Mouse (Mus musculus): ENCODE measurements around the gene Fam83d. TPM values are rescaled to one million over a fixed set of nuclear protein-coding genes. Genes with fewer than 3 reads are reported as not detected.

The Fam83d gene
- polyA plus RNA-seq, 1 experiment from 2014 or later = 4.0 TPM

- 0 out of 2 replicates have a peak, but pooled peaks have one; percentile 10 for ATAC-seq (ENCODE audit: low read depth)
- H3K4me1 ChIP-seq (ENCODE audit: control insufficient read depth, insufficient read depth, low read length) = peaks cover 4% of the 10 kb centered on the region; the same call in 1 of the 2 replicates
- no peaks in the 10 kb centered on the region for H3K27me3 ChIP-seq (ENCODE audit: control insufficient read depth, insufficient read depth, low read length)
- no peaks in the 10 kb centered on the region for H3K9me3 ChIP-seq (ENCODE audit: control insufficient read depth, low read length)
- peak overlapping the region; percentile 43 for H3K4me3 ChIP-seq (ENCODE audit: low read depth, low read length)
- no peak overlapping the region for H3K27ac ChIP-seq (ENCODE audit: low read depth, low read length)
- no peaks in the 10 kb centered on the region for H3K36me3 ChIP-seq (ENCODE audit: control insufficient read depth, insufficient read depth, low read length)
- under 1% methylated on average over 37 of the region's 37 CpGs for WGBS
- H3K4me2 ChIP-seq (ENCODE audit: low read depth, low read length) = peak overlapping the region; percentile 99
- H3K9ac ChIP-seq (replicated peaks; ENCODE audit: low read depth, low read length) = peak overlapping the region; percentile 45
Measured at GRCm38 (mm10) chr2:158768350-158768749, 457 bp downstream of the Fam83d start.

- H3K9ac ChIP-seq (replicated peaks; ENCODE audit: low read depth, low read length) = no peak overlapping the region
- no peak overlapping the region for H3K27ac ChIP-seq (ENCODE audit: low read depth, low read length)
- H3K9me3 ChIP-seq (ENCODE audit: control insufficient read depth, low read length) = no peaks in the 10 kb centered on the region
- H3K36me3 ChIP-seq (ENCODE audit: control insufficient read depth, insufficient read depth, low read length) = no peaks in the 10 kb centered on the region
- no peaks in the 10 kb centered on the region for H3K27me3 ChIP-seq (ENCODE audit: control insufficient read depth, insufficient read depth, low read length)
- ATAC-seq (ENCODE audit: low read depth) = no peak
- WGBS = 7% methylated on average over 5 of the region's 5 CpGs
- H3K4me3 ChIP-seq (ENCODE audit: low read depth, low read length) = peak overlapping the region; percentile 43
- peaks cover 4% of the 10 kb centered on the region; the same call in 1 of the 2 replicates for H3K4me1 ChIP-seq (ENCODE audit: control insufficient read depth, insufficient read depth, low read length)
- peak overlapping the region; percentile 99 for H3K4me2 ChIP-seq (ENCODE audit: low read depth, low read length)
Measured at GRCm38 (mm10) chr2:158768771-158769170, 878 bp downstream of the Fam83d start.

- no peaks in the 10 kb centered on the region for H3K9me3 ChIP-seq (ENCODE audit: control insufficient read depth, low read length)
- ATAC-seq (ENCODE audit: low read depth) = no peak
- H3K4me3 ChIP-seq (ENCODE audit: low read depth, low read length) = no peak overlapping the region
- H3K9ac ChIP-seq (replicated peaks; ENCODE audit: low read depth, low read length) = no peak overlapping the region
- H3K36me3 ChIP-seq (ENCODE audit: control insufficient read depth, insufficient read depth, low read length) = no peaks in the 10 kb centered on the region
- H3K27ac ChIP-seq (ENCODE audit: low read depth, low read length) = no peak overlapping the region
- peaks cover 4% of the 10 kb centered on the region; the same call in 1 of the 2 replicates for H3K4me1 ChIP-seq (ENCODE audit: control insufficient read depth, insufficient read depth, low read length)
- H3K27me3 ChIP-seq (ENCODE audit: control insufficient read depth, insufficient read depth, low read length) = no peaks in the 10 kb centered on the region
- WGBS = 43% methylated on average over 13 of the region's 13 CpGs
- H3K4me2 ChIP-seq (ENCODE audit: low read depth, low read length) = peak overlapping the region; percentile 16; the same call in 1 of the 2 replicates
Measured at GRCm38 (mm10) chr2:158770126-158770757, 2.3 kb downstream of the Fam83d start.

GRCm38 (mm10) chr2:158771066-158771763, 3.3 kb downstream of the Fam83d start:
- H3K4me1 ChIP-seq (ENCODE audit: control insufficient read depth, insufficient read depth, low read length) = peaks cover 4% of the 10 kb centered on the region; the same call in 1 of the 2 replicates
- H3K27ac ChIP-seq (ENCODE audit: low read depth, low read length) = no peak overlapping the region
- WGBS = 39% methylated on average over 11 of the region's 11 CpGs
- no peak overlapping the region for H3K9ac ChIP-seq (replicated peaks; ENCODE audit: low read depth, low read length)
- no peaks in the 10 kb centered on the region for H3K27me3 ChIP-seq (ENCODE audit: control insufficient read depth, insufficient read depth, low read length)
- no peak for ATAC-seq (ENCODE audit: low read depth)
- no peaks in the 10 kb centered on the region for H3K36me3 ChIP-seq (ENCODE audit: control insufficient read depth, insufficient read depth, low read length)
- no peak overlapping the region for H3K4me3 ChIP-seq (ENCODE audit: low read depth, low read length)
- H3K9me3 ChIP-seq (ENCODE audit: control insufficient read depth, low read length) = no peaks in the 10 kb centered on the region
- no peak overlapping the region for H3K4me2 ChIP-seq (ENCODE audit: low read depth, low read length)

- H3K27me3 ChIP-seq (ENCODE audit: control insufficient read depth, insufficient read depth, low read length) = no peaks in the 10 kb centered on the region
- H3K36me3 ChIP-seq (ENCODE audit: control insufficient read depth, insufficient read depth, low read length) = no peaks in the 10 kb centered on the region
- H3K4me3 ChIP-seq (ENCODE audit: low read depth, low read length) = no peak overlapping the region
- no peak for ATAC-seq (ENCODE audit: low read depth)
- WGBS = 83% methylated on average over 13 of the region's 13 CpGs
- no peak overlapping the region for H3K27ac ChIP-seq (ENCODE audit: low read depth, low read length)
- no peaks in the 10 kb centered on the region for H3K9me3 ChIP-seq (ENCODE audit: control insufficient read depth, low read length)
- peaks cover 9% of the 10 kb centered on the region; the same call in 1 of the 2 replicates for H3K4me1 ChIP-seq (ENCODE audit: control insufficient read depth, insufficient read depth, low read length)
- no peak overlapping the region for H3K4me2 ChIP-seq (ENCODE audit: low read depth, low read length)
- H3K9ac ChIP-seq (replicated peaks; ENCODE audit: low read depth, low read length) = no peak overlapping the region
Measured at GRCm38 (mm10) chr2:158772808-158773207, 4.9 kb downstream of the Fam83d start.

- Histone ChIP-seq H3K27ac (ENCODE audit: low read depth, low read length) (no peak overlapping the region), H3K9ac (replicated peaks; ENCODE audit: low read depth, low read length) (no peak overlapping the region), H3K4me2 (ENCODE audit: low read depth, low read length) (no peak overlapping the region), H3K27me3 (ENCODE audit: control insufficient read depth, insufficient read depth, low read length) (no peaks in the 10 kb centered on the region), H3K4me3 (ENCODE audit: low read depth, low read length) (no peak overlapping the region), H3K9me3 (ENCODE audit: control insufficient read depth, low read length) (no peaks in the 10 kb centered on the region), H3K36me3 (ENCODE audit: control insufficient read depth, insufficient read depth, low read length) (no peaks in the 10 kb centered on the region), H3K4me1 (ENCODE audit: control insufficient read depth, insufficient read depth, low read length) (peaks cover 4% of the 10 kb centered on the region; the same call in 1 of the 2 replicates)
- no peak for ATAC-seq (ENCODE audit: low read depth)
- WGBS = 91% methylated on average over 8 of the region's 8 CpGs
Measured at GRCm38 (mm10) chr2:158774886-158775285, 7.0 kb downstream of the Fam83d start.

- Histone ChIP-seq H3K9ac (replicated peaks; ENCODE audit: low read depth, low read length) (no peak overlapping the region), H3K4me2 (ENCODE audit: low read depth, low read length) (no peak overlapping the region), H3K4me3 (ENCODE audit: low read depth, low read length) (no peak overlapping the region), H3K9me3 (ENCODE audit: control insufficient read depth, low read length) (no peaks in the 10 kb centered on the region), H3K4me1 (ENCODE audit: control insufficient read depth, insufficient read depth, low read length) (peaks cover 4% of the 10 kb centered on the region; the same call in 1 of the 2 replicates), H3K36me3 (ENCODE audit: control insufficient read depth, insufficient read depth, low read length) (no peaks in the 10 kb centered on the region), H3K27ac (ENCODE audit: low read depth, low read length) (no peak overlapping the region), H3K27me3 (ENCODE audit: control insufficient read depth, insufficient read depth, low read length) (no peaks in the 10 kb centered on the region)
- WGBS = 82% methylated on average over 4 of the region's 4 CpGs
- ATAC-seq (ENCODE audit: low read depth) = no peak
Measured at GRCm38 (mm10) chr2:158776716-158777115, 8.8 kb downstream of the Fam83d start.

GRCm38 (mm10) chr2:158777490-158777889, 9.6 kb downstream of the Fam83d start:
- Histone ChIP-seq H3K4me2 (ENCODE audit: low read depth, low read length) (no peak overlapping the region), H3K27me3 (ENCODE audit: control insufficient read depth, insufficient read depth, low read length) (no peaks in the 10 kb centered on the region), H3K27ac (ENCODE audit: low read depth, low read length) (no peak overlapping the region), H3K9ac (replicated peaks; ENCODE audit: low read depth, low read length) (no peak overlapping the region), H3K4me1 (ENCODE audit: control insufficient read depth, insufficient read depth, low read length) (peaks cover 4% of the 10 kb centered on the region; the same call in 1 of the 2 replicates), H3K36me3 (ENCODE audit: control insufficient read depth, insufficient read depth, low read length) (no peaks in the 10 kb centered on the region), H3K4me3 (ENCODE audit: low read depth, low read length) (no peak overlapping the region), H3K9me3 (ENCODE audit: control insufficient read depth, low read length) (no peaks in the 10 kb centered on the region)
- no peak for ATAC-seq (ENCODE audit: low read depth)
- 72% methylated on average over 6 of the region's 6 CpGs for WGBS

- Histone ChIP-seq H3K4me3 (ENCODE audit: low read depth, low read length) (no peak overlapping the region), H3K4me1 (ENCODE audit: control insufficient read depth, insufficient read depth, low read length) (peaks cover 4% of the 10 kb centered on the region; the same call in 1 of the 2 replicates), H3K27me3 (ENCODE audit: control insufficient read depth, insufficient read depth, low read length) (no peaks in the 10 kb centered on the region), H3K9me3 (ENCODE audit: control insufficient read depth, low read length) (no peaks in the 10 kb centered on the region), H3K36me3 (ENCODE audit: control insufficient read depth, insufficient read depth, low read length) (no peaks in the 10 kb centered on the region), H3K4me2 (ENCODE audit: low read depth, low read length) (no peak overlapping the region), H3K27ac (ENCODE audit: low read depth, low read length) (no peak overlapping the region), H3K9ac (replicated peaks; ENCODE audit: low read depth, low read length) (no peak overlapping the region)
- WGBS = 81% methylated on average over 7 of the region's 7 CpGs
- ATAC-seq (ENCODE audit: low read depth) = no peak
Measured at GRCm38 (mm10) chr2:158778349-158778748, 10.5 kb downstream of the Fam83d start.
